Mouse (Mus musculus) mesoderm, embryonic 11.5 days (tissue): ENCODE measurements around the gene Ndufs3.

ENCODE experiments used
- DNase-seq: peaks from one replicate; pipeline ENCODE4 v3.0.0-alpha.2; 2012; ENCODE audit warnings: low read depth, low spot score

Ndufs3 gene

DNA sequence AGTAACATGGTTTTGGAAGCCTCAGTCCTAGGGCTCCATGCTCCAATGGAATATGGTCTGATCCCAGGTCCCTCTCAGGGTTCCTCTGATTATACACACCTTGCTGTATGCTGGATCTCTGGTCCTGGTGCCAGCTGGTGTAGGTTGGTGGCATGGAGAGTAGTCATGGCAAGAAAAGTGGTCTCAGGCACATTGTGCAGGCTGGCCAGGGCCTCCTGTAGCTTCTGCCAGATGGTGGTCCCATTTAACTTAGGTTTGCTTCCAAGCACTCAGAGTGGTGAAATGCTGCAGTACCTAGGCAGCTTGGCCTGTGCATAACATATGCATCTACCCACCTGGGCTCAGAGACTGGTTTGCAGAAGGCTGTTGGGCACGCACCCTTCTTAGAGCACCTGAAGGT is 54.2 kb downstream of the Ndufs3 start:
- no peak for DNase-seq

DNA sequence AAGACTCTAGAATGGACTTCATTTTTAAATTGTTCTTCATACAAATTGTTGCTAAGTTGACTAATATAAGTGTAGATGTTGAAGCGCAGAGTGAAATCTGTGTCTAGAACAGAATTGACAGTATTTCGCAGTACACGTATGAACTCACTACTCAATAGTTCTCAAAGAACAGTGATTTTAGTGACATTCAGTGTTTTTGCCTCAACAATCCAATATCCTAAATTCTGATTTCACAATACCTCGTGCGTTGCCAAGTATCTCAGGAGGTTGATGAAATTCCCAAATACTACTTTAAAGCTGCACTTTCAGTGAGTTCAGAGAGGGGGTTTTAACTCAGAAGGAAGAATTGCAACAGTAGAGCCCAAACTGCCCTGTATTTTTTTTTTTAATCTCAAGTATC is 56.3 kb downstream of the Ndufs3 start:
- DNase-seq: no peak

DNA sequence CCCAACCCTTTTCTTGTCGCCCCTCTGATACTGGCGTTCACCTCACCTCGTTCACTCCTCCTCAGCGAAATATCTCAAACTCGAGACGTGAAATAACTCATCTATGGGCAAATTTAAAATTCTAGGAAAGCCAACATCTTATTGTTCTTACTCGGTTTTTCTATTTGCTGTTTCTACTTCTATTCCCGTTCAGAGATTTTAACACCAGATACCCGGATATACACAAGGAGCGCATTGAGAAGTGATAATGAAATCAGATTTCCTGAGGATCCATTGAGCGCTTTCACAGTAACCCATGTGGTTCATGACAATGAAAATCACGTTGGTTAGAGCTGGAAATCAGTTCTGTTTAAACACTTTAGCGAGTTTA is 57.0 kb downstream of the Ndufs3 start:
- peak; percentile 11 for DNase-seq

DNA sequence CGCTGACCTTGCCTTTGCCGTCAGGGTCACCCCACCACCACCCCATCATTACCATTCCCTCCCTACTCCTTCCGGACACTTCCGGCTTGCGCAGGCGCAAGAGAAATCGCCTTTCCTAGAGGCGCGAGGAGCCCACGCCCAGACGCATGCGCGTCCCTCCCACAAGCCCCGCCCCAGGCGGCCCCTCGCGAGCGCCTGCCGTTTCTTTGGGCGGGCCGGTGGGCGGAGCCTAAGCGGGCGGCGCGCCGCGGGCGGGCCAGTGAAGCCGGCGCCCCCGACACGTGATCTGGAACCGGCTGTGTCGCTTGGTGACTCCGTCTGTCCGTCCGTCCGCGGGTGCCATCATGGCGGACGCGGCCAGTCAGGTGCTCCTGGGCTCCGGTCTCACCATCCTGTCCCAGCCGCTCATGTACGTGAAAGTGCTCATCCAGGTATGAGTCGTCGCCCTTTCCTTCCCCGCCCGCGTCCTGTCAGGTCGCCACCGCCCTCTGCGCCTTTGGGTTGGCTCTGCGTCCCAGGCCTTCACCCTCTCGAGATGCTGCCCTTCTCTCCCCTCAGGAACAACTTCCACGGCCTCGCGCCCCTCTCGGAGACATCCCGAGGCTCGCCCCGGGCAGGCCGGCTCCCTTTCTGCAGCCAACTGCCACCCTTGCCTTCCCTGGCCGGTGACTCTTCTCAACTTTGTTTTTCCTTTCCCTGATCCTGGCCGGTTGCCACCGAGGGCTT is 57.5 kb downstream of the Ndufs3 start, which contains the start of gene Mtch2:
Gene Mtch2, plus strand, starts transcription at position 201 of the 726 bp plus-strand sequence.
- DNase-seq: peak; percentile 99

DNA sequence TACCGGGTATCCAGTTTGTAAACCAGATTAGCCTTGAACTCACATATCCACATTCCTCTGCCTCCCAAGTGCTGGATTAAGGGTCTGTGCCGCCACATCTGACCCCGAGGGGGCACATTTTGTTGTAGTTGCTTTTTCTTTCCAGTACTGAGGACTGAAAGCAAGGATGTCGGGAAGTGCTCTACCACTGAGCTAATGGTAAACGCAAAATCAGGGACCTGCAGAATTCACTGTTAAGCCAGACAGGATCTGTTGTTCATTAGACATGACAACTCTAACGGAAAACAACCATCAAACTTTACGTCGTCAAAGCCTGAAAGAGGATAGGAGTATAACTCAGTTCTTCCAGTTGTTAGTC is 58.1 kb downstream of the Ndufs3 start:
- DNase-seq: no peak

DNA sequence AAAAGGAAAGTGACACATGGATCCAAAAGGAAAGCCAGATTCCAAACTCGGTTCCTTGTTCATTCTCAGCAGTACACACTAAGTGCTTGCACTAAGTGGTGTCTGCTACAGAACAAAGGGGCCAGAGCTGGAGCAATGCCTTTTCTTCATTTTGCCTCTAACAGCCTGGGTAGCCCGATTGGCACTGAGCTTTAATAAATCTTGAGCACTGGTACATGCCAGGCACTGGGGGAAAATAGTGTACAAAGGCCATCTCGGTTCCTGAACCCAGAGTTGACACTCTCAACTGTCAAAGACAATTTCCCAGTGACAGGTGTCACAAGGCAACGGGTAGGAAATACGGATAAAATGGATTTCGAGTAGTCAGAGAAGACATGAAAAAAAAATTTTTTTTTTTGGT is 58.5 kb downstream of the Ndufs3 start:
- no peak for DNase-seq

DNA sequence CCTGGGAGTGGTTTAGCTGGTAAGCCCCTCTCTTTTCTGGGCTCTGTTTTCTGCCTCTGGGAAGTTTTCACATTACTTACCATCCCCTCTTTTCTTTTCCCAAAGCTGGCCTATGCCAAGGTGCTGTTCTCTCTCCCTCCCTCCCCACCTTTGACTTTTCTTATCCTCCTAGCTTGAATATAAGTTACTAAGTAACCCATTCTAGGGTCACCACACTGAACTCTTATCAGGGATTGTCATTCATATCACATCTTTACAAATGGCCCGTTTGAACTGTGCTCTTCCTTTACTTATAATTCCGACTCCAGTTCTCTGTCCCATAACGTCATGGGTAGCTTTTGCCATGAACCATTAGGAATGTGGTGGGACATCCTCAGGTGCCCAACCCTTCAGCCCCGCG is 59.4 kb downstream of the Ndufs3 start:
- no peak for DNase-seq
